Mouse (Mus musculus) G1E (cell line): Measurements from ENCODE around the gene Napepld. TPM values are rescaled to one million over a fixed set of nuclear protein-coding genes. Genes with fewer than 3 reads are reported as not detected.

Source experiments
- ATAC-seq: 2 replicates; pipeline ENCODE4 v1.8.0; 2016; ENCODE audit warnings: mild to moderate bottlenecking; ENCODE audit not compliant: insufficient number of reproducible peaks, poor library complexity, low FRiP score, severe bottlenecking; ENCODE audit errors: extremely low read depth
- DNase-seq: peaks from one replicate; pipeline ENCODE4 v3.0.0; 2012; ENCODE audit warnings: low spot score
- H3K27me3 ChIP-seq: 2 replicates; pipeline ENCODE4 v1.6.1; 2012; ENCODE audit warnings: mild to moderate bottlenecking, low read length, inconsistent platforms; ENCODE audit not compliant: insufficient read depth
- H3K36me3 ChIP-seq: replicated peaks from 2 replicates; pipeline ENCODE3; 2012; ENCODE audit warnings: mild to moderate bottlenecking, inconsistent platforms
- H3K4me1 ChIP-seq: 2 replicates; pipeline ENCODE4 v1.6.1; 2012; ENCODE audit warnings: low read depth, low read length, inconsistent platforms, mixed read lengths; ENCODE audit not compliant: insufficient read depth
- H3K4me3 ChIP-seq: 2 replicates; pipeline ENCODE4 v1.5.1; 2012; ENCODE audit warnings: low read depth, mild to moderate bottlenecking, inconsistent platforms, low read length, moderate library complexity, mixed read lengths
- H3K9me3 ChIP-seq: replicated peaks from 2 replicates; pipeline ENCODE4 v1.6.1; 2012; ENCODE audit warnings: inconsistent platforms
- CTCF ChIP-seq: IDR thresholded peaks from 2 replicates; pipeline ENCODE4 v1.5.1; 2012; ENCODE audit warnings: low read depth, low read length, inconsistent platforms, mixed read lengths
- GATA1 ChIP-seq: IDR thresholded peaks from 2 replicates; pipeline ENCODE4 v1.6.1; 2012; ENCODE audit warnings: borderline replicate concordance, low read length, inconsistent platforms, mixed read lengths
- GATA2 ChIP-seq: IDR thresholded peaks from 2 replicates; pipeline ENCODE4 v1.6.1; 2012; ENCODE audit warnings: low read depth, low read length, inconsistent platforms, borderline replicate concordance
- POLR2AphosphoS5 ChIP-seq: IDR thresholded peaks from 2 replicates; pipeline ENCODE4 v1.6.1; 2012; ENCODE audit warnings: low read depth, low read length, inconsistent platforms; ENCODE audit not compliant: insufficient replicate concordance
- TAL1 ChIP-seq: conservative IDR thresholded peaks from 2 replicates; pipeline ENCODE4 v1.6.1; 2012; ENCODE audit warnings: low read depth, low read length, inconsistent platforms, mixed read lengths
- polyA plus RNA-seq: library from polyadenylated mRNA; stranded (reverse); fragments of >175 nt; gene quantifications from 2 replicates; pipeline ENCODE4 v1.2.3, GENCODE M21; 2012
- total RNA-seq, 2 experiments: library from RNA; stranded (forward) in 1 of 2; stranded (reverse) in 1 of 2; fragments of 200-1000 nt in 1 of 2; fragments of >200 nt in 1 of 2; fragmentation: Nextera tagmentation in 1 of 2; gene quantifications; 2 replicates each; pipeline ENCODE4 v1.2.3; 2014 to 2017

Napepld gene
- total and polyA plus RNA-seq, 3 experiments: 1.4 to 16.1 (median 3.6) TPM

GRCm38 (mm10) chr5:21736956-21737585 lies 35.9 kb upstream of the Napepld start, which contains the start of gene Pmpcb:
Pmpcb (plus strand) TSS chr5:21737141.
- ATAC-seq: peak; percentile 73
- 0 out of 2 replicates have a peak, but pooled peaks cover 3% of the 10 kb centered on the region for H3K27me3 ChIP-seq
- no peaks in the 10 kb centered on the region for H3K9me3 ChIP-seq
- H3K4me1 ChIP-seq: peaks cover 20% of the 10 kb centered on the region
- peak; percentile 82 for DNase-seq
- peaks cover 37% of the 10 kb centered on the region for H3K36me3 ChIP-seq
- peak within 1 kb of the TSS; percentile 84 for H3K4me3 ChIP-seq
- TF ChIP-seq POLR2AphosphoS5: no peak
- TF ChIP-seq GATA2: no peak
- TF ChIP-seq CTCF: peak; percentile 82
- TF ChIP-seq GATA1: no peak
- TF ChIP-seq TAL1: no peak

- Histone ChIP-seq H3K4me3 (no peak overlapping the region; the same call in 1 of the 2 replicates), H3K9me3 (no peaks in the 10 kb centered on the region), H3K36me3 (peaks cover 26% of the 10 kb centered on the region), H3K27me3 (peaks cover 5% of the 10 kb centered on the region), H3K4me1 (peaks cover 20% of the 10 kb centered on the region)
- TF ChIP-seq GATA1: no peak
- TF ChIP-seq TAL1: no peak
- no peak for TF ChIP-seq GATA2
- no peak for TF ChIP-seq POLR2AphosphoS5
- no peak for TF ChIP-seq CTCF
- DNase-seq (no peak), ATAC-seq (no peak)
Measured at GRCm38 (mm10) chr5:21736046-21736445, 34.9 kb upstream of the Napepld start.

- TF ChIP-seq CTCF (peak; percentile 69), POLR2AphosphoS5 (no peak), GATA2 (no peak)
- Histone ChIP-seq H3K27me3 (peaks cover 9% of the 10 kb centered on the region), H3K9me3 (0 out of 2 replicates have a peak, but pooled peaks cover 3% of the 10 kb centered on the region), H3K4me3 (no peak overlapping the region; the same call in 1 of the 2 replicates), H3K36me3 (peaks cover 24% of the 10 kb centered on the region), H3K4me1 (peaks cover 22% of the 10 kb centered on the region)
- peak; percentile 66 for DNase-seq
- peak; percentile 55; the same call in 1 of the 2 replicates for ATAC-seq
Measured at GRCm38 (mm10) chr5:21735584-21735983, 34.4 kb upstream of the Napepld start.

GRCm38 (mm10) chr5:21735100-21735499 lies 33.9 kb upstream of the Napepld start:
- H3K36me3 ChIP-seq: peaks cover 20% of the 10 kb centered on the region
- H3K4me3 ChIP-seq: no peak overlapping the region
- H3K9me3 ChIP-seq: 0 out of 2 replicates have a peak, but pooled peaks cover 3% of the 10 kb centered on the region
- peaks cover 13% of the 10 kb centered on the region for H3K27me3 ChIP-seq
- DNase-seq (no peak), ATAC-seq (no peak)
- TF ChIP-seq POLR2AphosphoS5: no peak
- no peak for TF ChIP-seq TAL1
- no peak for TF ChIP-seq CTCF
- no peak for TF ChIP-seq GATA1
- no peak for TF ChIP-seq GATA2
- peaks cover 22% of the 10 kb centered on the region for H3K4me1 ChIP-seq

GRCm38 (mm10) chr5:21732930-21733329 lies 31.7 kb upstream of the Napepld start:
- no peak overlapping the region for H3K4me3 ChIP-seq
- no peaks in the 10 kb centered on the region for H3K36me3 ChIP-seq
- DNase-seq (no peak), ATAC-seq (no peak)
- H3K9me3 ChIP-seq: 0 out of 2 replicates have a peak, but pooled peaks cover 3% of the 10 kb centered on the region
- TF ChIP-seq CTCF (no peak), POLR2AphosphoS5 (no peak), GATA1 (no peak), GATA2 (no peak), TAL1 (no peak)
- H3K4me1 ChIP-seq: peaks cover 14% of the 10 kb centered on the region
- H3K27me3 ChIP-seq: peaks cover 18% of the 10 kb centered on the region

GRCm38 (mm10) chr5:21732177-21732911 lies 31.1 kb upstream of the Napepld start:
- no peaks in the 10 kb centered on the region for H3K36me3 ChIP-seq
- 0 out of 2 replicates have a peak, but pooled peaks cover 3% of the 10 kb centered on the region for H3K9me3 ChIP-seq
- ATAC-seq (no peak), DNase-seq (no peak)
- peaks cover 18% of the 10 kb centered on the region for H3K27me3 ChIP-seq
- peaks cover 10% of the 10 kb centered on the region for H3K4me1 ChIP-seq
- H3K4me3 ChIP-seq: no peak overlapping the region
- TF ChIP-seq TAL1 (no peak), POLR2AphosphoS5 (no peak), GATA1 (no peak), GATA2 (no peak), CTCF (no peak)
